Mouse (Mus musculus) lung, postnatal 10 days (tissue): ENCODE results near the gene Thoc6.

Experiments used
- DNase-seq: peaks from one replicate; pipeline ENCODE4 v3.0.0; 2021

Gene Thoc6

DNA sequence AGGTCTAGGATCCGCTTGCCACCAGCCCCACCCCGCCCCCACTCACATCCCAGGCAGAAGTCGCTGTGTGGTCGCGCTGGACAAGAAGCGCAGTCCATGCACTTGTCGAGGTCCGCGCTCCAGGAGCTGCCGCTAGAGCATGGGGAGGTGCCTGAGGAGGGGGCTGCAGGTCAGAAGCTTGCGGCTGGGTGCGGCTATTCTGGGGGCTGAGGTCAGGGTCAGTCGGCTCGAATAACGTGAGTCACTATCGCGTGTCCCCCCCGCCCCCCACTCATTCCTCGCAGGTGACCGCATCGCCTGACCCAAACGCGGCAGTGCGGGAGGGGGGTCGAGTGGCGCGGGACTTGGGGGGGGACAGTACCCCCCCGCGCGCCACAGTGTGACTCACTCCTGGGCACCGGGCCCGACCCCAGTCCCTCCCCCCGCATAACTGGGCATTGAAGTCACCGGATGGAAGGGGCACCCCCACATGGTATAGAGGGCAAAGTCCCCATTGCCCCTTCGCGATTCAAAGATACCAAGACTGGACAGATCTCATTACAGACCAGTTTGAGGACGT lies 2.9 kb upstream of the Thoc6 start:
- peak; percentile 63 for DNase-seq

DNA sequence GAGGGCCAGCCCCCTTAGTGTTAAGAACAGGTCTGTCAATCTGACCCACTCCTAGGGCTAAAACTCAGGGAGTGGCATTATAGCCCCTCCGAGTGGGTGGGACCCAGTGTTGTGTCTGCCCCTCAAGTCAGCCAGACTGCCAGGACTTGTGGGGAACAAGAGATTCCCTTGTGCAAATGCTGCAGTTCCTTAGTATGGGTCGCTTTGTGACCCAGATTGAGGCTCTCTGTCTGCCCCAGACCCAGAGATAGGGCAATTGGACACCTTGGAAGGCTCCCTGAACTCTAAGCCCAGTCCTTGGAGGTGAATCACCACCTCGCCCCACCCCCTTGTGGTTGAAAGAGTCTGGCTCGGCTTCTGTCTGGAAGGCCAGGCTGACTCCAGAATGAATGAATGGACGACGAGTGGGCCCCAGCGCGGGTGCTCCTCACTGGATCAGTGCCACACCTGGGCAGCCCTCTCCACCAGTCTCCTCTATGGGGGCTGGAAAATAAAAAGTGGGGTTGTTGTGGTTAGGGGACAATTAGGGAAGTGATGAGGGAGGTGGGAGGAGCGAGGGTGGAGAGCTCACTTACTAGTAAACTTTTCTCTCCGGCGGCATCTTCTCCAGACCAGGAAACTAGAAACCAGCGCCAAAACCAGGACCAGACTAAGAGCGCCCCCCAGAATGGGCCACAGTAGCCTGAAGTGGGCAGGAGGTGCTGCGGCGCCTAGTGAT lies 2.0 kb upstream of the Thoc6 start:
- DNase-seq = peak; percentile 65

DNA sequence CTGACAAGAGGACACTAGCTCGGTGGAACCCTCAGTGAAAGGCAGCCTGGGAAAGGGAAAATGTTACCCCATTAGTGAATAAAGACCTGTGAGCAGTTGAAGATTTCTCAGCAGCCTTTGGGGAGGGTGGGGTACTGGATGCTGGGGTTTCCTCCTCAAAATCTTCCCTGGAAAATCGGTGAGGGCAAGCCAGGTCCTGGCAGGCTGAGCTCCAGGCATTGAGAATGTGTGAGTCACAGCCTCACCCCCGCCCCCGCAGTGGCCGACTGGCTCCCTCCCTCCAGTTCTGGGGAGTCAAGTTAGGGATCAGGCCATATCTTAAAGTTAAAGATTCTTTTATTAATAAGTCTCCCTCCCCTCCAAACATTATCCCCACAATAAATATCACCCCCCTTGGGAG lies 1.4 kb upstream of the Thoc6 start:
- peak; percentile 70 for DNase-seq

DNA sequence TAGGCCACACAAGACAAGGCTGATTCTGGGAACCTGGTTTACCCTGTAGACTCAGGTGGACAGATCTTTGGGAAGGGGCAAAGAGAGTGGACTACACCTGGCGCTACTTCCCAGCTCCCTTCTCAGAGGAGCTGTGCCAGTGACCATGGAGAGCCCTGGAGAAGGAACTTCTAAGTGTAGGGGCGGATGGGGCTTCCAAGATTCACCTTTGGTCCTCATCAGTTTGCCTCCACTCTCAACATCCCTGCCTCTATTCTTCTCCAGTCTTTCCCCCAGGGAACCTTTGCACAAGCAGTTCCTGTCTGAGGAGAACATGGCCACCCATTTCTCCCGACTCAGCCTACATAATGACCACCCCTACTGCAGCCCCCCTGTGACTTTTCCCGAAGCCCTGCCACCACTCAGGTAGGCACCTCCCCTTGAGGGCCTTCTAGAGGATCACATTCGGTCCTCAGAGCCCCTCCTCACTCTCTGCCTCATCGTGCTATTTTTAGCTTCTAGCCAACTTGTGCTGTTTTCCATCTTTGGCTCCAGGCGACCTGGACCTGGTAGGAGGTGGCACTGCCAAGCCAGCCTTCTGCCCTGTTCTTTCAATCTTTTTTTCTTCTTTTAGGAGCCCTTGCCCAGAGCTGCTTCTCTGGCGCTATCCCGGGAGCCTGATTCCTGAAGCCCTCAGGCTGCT lies 730 bp upstream of the Thoc6 start:
- DNase-seq = peak; percentile 21

DNA sequence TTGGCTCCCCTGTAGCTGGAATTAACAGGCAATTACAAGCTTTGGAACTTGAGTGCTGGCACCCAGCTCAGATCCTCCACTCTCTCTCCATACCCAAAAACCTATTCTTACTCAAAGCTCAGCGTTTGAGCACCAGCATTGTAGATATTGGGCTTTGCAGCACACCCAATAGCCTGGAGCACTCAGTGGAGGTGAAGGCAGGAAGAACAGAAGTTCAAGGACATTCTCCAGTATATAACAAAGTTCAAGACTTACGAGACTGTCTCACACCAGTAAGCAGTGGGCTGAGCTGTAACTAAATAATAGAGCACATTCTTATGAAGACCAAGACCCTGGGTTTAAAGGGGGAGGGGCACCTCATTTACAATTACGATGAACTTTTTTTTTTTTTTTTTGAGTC lies 921 bp downstream of the Thoc6 start:
- no peak for DNase-seq

DNA sequence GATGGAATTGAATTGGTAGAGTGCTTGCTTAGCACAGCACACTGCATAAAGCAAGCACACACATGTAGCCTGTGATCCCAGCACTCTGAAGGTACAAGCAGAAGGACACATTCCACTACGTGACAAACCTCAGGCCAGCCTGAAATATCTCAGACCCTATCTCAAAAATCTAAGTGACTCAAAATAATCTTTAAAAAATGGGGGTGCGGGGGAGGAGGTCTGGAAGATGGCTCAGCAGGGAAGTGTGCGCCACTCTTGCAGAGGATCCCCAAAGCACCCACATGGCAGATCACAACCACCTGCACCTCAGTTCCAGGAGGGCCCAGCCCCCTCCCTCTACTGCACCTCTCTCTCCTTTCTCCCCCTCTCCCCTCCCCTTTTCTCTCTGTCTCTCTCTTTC lies 2.2 kb downstream of the Thoc6 start:
- DNase-seq = no peak

DNA sequence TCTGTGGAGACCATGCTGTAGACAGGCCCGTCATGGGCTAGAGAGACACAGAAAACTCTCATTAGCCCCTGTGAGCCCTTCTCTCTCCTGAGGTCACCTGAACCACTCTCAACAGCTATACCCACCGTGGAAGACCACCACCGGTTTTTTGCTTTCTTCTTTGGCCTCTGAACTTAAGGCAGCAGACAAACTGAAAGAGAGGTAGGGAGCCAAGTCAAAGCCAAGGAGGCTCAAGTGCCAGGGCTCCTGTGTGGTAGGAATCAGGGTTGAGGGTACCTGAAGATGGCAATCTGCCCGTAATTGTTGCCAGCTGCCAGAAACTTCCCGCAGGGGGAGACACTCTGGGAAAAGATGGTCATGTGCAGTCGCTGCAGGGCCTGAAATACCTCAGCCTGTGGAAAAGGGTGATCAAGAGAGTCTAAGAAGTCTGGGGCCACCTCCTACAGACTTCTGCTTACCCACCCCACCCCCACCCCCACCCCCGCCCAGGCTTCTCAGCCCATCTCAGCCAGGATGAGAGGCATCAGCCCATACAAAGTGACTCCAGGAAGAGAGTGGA lies 3.1 kb downstream of the Thoc6 start:
- DNase-seq = no peak

DNA sequence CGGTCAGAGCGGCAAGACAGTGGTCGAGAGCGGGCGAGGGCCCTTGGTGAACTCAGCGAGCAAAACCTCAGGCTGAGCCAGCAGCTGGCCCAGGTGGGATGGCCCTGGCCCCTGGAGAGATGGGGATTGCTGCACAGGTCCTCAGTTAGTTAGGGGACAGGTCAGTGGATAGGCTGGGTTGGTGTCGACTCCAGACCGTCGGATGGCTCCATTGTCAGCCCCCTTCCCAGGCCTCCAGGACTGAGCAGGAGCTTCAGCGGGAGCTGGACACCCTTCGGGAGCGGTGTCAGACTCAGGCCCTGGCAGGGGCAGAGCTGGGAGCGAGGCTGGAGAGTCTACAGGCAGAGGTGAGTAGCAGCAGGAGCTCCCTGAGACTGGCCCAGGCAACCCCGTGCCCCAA lies 8.2 kb downstream of the Thoc6 start:
- no peak for DNase-seq

DNA sequence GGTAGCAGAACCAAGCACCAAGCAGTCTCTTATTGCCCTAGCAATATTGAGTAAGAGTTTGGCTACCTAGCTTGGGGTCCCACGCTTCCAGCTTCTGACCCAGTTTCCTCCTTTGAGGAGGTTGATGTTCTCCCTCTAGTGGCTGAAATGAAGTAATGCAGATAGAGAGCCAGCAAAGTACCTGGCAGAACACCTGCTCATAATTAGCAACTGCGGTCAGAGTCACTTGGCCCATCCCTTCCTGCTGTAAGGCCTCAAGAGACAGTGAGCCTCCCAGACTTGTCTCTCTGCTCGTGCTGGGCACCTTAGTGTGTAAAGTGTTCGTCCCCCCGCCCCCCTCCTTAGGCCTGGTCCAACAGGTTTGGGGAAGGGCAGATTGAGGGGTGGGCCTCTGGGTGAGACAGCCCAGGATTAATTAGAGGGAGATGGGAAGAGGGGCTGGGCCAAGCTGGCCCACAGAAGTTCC lies 9.1 kb downstream of the Thoc6 start:
- peak; percentile 27 for DNase-seq

DNA sequence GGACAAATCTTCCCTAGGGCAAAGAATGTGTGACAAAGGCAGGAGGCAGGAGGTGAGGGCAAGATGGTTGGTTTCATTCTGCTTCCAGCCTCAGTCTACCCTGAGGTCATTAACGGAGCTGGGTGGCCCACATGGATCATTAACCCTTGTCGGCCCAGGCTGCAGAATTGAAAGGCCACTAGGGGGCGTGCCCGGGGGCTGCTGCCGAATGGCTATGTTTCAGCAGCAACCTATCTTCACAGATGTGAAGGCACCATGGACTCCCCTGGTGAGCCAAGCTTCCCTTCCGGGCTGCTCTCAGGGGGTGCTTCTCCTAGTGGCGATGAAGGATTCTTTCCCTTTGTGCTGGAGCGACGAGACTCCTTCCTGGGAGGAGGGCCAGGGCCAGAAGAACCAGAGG lies 12.2 kb downstream of the Thoc6 start:
- DNase-seq = peak; percentile 36

DNA sequence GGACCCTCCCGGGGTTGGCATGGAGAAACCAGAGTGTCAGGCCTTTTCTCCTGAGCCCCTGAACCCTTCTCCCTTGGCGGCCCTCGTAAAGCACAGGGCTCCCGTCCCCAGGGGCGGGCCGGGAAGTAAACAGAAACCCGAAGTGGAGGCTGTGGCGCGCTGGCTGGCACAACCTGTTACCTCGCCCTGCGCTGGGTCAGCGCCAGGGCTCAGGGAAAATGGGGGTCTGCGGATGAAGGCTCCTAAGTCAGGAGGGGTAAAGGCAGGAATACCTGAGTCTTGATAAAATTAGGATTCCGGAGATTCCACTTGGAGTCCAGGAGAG lies 12.8 kb downstream of the Thoc6 start:
- peak; percentile 18 for DNase-seq

DNA sequence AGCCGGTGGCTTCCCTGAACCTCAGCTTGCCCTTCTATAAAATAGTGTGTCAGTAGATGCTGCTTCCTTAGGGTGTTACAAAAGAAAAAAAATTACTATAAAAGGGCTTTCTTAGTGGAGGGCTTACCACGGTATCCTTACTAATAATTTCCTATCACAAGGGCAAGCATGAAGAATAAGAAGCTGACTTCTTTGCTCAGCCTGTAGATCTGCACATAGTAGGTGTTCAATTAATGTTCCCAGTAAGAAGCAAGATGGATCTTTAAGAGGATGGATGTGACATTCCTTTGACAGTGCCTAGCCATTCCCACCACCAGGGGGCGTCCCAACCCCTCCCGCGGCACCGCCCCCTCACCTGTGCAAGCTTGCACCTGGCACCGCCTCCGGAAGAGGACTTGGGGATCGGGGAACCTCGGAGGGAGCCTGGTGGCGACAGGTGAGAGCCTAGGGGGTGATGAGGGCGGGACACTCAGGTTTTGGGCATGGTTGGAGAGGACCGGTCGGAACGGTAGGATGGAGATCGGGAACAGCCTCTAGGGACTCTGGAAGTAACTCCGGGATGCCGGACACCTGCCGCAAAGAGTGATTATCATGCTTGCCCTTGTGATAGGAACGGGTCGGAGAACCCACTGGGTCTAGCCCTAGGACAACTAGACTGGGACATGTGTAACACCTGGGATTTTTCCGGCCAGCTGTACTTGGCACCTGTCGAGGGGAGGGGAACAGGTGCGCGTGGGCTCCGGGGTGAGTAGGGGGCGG lies 13.4 kb downstream of the Thoc6 start, which contains the start of gene Bicdl2:
Gene Bicdl2, plus strand, starts transcription at position 390 of the 759 bp plus-strand sequence.
- DNase-seq = peak; percentile 77

DNA sequence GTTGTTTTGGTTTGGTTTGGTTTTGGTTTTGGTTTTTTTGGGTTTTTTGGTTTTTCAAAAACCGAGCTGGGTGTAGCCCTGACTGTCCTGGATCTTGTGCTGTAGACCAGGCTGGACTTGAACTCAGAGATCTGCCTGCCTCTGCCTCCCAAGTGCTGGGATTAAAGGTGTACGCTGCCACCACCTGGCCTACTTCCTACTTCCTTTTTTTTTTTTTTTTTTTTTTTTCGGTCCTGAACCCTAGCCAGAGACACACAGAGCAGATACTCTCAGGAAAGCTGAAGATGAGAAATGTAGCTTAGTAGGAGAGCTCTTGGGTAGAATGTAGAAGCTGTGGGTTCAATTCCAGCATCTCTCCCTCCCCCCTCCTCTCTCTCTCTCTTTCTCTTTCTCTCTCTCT lies 15.2 kb downstream of the Thoc6 start:
- no peak for DNase-seq

DNA sequence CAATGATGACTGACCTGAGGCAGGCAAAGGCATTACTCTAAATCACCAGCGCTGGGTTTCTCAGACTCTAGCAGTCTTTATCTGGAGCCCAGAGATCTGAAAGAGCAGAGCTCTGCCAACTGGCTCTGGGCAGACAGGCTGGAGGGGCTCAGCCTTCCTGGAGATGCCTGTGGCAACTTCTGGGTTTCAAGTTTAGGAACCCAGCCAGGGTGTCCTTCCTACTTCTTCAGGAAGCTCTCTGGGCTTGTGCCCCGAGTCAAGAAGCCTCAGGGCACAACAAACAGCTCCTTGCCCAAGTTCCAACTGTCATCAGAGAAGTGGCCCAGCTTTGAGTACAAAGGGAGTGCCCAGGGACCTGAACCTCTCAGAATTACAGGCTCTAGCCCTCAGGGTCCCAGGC lies 19.3 kb downstream of the Thoc6 start:
- no peak for DNase-seq

DNA sequence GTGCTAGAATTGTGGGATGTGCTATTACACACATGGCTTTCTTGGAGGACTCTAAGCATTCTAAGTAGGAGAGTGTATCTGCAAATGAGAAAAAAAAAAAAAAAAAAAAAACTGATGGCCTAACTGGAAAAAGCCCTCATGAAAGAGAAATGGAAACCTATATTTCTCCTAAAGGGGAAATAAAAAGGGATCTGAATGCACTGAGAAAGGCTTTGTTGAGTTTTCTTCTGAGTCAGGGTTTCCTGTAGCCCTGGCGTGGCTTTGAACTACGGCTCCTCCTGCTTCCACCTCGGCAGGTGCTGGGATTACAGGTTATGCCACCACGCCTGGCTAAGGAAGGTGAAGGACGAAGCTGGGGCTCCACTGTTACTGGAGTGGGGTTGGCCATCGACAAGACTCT lies 19.7 kb downstream of the Thoc6 start:
- DNase-seq = no peak

DNA sequence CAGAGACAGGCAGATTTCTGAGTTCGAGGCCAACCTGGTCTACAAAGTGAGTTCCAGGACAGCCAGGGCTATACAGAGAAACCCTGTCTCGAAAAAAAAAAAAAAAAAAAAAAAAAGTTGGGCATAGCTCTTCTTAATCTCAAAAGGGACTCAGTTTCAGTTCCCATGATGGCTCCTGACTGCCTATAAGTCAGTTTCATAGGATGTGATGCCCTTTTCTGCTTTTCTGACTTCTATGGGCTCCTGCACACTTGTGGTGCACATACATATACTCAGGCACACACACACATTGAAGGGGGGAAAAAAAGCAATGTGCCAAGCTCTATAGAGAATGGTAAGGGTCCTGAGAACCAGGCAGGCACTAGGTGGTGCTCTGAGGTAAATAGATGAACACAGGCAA lies 20.4 kb downstream of the Thoc6 start:
- no peak for DNase-seq

DNA sequence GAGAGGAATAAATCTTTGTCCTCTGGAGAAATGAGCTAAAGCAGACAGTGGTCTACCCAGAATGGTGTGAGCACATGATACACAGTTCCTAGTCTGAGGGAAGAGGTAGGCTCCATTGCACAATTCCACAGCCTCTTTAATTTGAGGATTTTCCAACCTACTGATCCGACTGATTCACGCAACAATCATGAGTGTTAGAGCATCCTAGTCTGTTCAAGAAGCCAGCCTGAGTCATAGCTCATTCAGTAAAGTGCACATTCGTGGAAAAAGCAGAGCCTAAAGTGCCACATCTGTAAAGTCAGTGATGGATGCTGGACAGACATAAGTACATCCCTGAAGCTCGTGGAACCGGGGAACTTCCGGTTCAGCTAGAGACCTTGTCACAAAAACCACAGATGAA lies 22.3 kb downstream of the Thoc6 start:
- DNase-seq = no peak

DNA sequence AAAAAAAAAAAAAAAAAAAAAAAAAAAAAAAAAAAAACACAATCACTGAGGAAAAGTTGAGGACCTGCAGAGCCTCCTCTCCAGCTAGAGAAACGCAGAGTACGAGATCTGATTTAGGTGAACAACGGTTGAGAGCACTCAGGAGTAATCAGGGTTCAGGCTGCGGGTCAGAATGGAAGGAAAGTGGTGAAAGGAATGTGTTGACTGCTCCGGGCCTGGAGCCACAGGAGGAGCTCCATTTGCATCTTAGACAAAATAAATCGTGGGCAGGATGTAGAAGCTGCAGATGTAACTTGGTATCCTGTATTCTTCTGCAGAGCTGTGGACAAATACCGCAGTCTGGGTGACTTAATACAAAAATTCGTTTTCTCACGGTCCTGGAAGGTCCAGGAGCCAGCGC lies 27.8 kb downstream of the Thoc6 start:
- DNase-seq = no peak

DNA sequence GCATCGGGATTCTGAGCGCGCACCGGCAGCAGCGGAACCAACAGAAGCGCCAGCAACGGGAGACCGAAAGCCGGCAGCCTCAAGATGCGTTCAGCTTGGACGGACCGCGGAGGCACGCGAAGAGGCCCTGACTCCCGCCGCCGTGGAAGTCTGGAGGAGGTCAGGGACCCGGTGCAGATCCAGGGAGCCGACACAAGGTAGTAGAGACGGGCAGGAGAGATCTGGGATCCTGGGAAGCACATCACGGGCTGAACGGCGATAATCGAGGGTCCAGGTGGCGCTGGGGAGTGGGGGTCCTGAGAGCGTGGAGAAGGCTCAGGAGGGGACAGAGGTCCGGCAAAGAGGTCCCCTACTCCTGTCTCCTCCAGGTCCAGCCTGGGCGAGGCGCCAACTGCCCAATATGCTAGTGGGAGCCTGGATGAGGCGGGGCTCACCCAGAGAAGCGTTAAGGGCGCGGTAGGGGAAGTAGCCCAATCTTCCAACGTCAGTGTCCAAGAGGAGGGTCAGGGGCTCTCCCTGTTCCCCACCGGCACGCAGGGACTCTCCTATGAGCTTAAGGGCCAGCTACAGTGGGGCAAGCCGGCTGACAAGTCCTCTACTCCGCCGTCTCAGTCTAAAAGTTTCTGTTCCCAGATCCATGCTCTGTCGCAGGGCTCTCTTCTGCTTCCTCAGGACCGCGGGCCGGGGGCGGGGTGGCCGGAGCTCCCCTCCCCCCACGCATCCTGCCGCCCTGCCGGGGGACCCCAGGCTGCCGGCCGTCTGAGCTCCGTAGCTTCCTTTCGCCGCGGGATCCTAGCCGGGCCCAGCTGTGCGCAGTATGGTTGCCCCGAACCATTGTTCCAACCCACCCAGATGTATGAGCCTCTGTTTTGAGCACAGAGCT lies 28.8 kb downstream of the Thoc6 start, which contains the start of gene Mmp25:
Gene Mmp25, minus strand, starts transcription at position 665 of the 883 bp plus-strand sequence.
- DNase-seq = no peak

DNA sequence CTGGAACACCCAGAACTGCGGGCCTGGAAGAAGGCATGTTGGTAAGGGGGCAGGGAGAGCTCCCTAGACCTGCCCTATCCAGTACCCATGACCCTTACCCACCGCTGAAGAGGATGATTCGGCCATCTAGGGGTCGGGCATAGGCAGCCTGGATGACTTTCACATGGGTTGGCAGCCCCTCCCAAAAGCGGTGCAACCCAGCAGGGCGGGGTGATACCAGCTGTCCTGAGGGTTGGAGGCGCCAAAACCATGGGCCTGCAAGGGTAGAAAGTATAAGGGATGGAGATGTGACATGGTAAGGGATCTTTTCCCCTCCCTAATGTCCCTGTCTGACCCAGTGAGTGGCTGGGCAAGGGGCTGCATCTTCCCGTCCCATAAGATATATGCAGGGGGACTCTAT lies 42.4 kb downstream of the Thoc6 start:
- no peak for DNase-seq

DNA sequence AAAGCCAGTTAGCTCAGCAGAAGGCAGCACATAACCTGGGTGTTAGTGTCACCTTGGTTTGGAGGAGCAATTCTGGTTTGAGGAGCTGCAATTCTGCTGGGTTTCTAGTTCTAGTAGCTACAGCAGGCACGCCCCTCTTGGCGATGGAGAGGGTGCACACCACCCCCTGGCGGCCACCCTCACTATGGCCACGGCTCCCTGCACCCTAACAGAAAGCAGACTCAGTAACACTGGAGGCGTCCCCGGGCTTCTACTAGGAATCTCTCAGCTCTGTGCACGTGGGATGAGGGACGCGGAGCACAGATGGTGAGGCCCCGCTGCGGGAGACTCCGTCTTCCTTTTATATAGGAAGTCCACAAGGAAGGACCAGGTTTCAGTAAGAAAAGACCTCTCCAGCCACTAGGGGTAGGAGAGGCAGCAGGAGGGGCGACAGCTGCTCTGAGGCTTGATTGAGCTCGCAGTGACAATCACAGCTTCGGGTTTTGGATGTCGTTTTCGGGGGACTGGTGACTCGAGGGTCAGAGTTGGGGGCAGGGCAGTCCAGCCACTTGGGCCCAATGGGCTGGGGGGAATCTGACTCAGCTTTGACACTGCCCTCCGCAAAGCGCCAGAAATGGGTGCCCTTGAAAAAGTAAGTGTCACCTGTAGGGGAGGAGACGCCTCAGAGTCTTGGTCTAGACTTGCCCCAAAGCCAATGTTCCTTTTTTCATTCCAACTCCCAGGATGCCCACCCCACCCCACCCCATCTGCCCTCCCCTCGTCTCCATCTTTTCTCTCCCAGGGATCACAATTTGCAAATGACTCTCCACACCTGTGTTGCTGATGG lies 43.3 kb downstream of the Thoc6 start:
- peak; percentile 88 for DNase-seq
